Comparison of ENCODE assay signal across 22 mouse cellular contexts in the genomic region with DNA sequence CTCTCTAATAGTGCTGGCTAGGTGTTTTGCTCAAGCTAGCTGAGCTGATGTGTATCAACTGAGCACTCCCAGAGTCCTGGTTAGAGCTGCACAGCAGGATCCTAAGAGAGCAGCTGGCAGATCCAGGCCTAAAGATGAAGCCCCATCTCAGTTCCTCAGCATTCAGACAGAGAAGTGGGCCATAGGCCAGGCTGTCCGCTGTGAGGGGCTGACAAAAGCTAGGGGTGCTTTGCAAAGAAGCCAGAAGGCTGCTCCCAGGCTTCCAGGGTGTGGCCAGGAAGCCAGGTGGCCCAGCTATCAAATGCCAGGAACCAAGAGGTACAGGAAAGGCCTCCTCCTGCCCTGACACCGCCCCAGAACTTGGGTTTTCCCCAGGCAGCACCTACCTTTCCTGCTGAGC.
A peak's percentile ranks its signal among the peaks of the same experiment; 100 is the strongest.
DNase-seq lines count a peak whose midpoint lies in the region; ATAC-seq and TF ChIP-seq lines count a peak whose summit lies in the region.
"Had no signal": no experiment of that assay in that cellular context is flagged by ENCODE, and none has a peak within 500 bp of the region (broad histone marks: within the 10 kb centered on the region; RNA-seq: fewer than 3 reads in every experiment).

No protein-coding gene starts in this region.

- 78% methylated on average over 2 of the region's 2 CpGs for WGBS in midbrain, embryonic 13.5 days

- H3K4me1 ChIP-seq in E14TG2a.4 (replicated peaks; ENCODE audit: low read depth, low read length), result peaks cover 91% of the 10 kb centered on the region
- H3K4me1 ChIP-seq in midbrain, embryonic 13.5 days (replicated peaks), result peaks cover 28% of the 10 kb centered on the region
- H3K4me1 ChIP-seq: kidney, embryonic 15.5 days; lung, embryonic 15.5 days had no signal

- peak; percentile 20 for DNase-seq in cerebellum, adult 9-11 months
- no peak for DNase-seq in cerebellum, adult 8-10 months
- peak; percentile 32 to 76 for DNase-seq in cerebellum, postnatal 10 days
- DNase-seq in thymus, postnatal 36 days, result no peak
- DNase-seq in right cerebral cortex, adult 18-20 months, result no peak
- DNase-seq in thymus, postnatal 0 days (ENCODE audit: low spot score), result no peak
- DNase-seq: adrenal gland, adult 8-10 months; heart, adult 2 months; kidney, postnatal 4 days; layer of hippocampus, adult 9-11 months had no signal

- no peaks in the 10 kb centered on the region for H3K9me3 ChIP-seq in E14TG2a.4 (ENCODE audit: low read length)
- H3K9me3 ChIP-seq in midbrain, embryonic 13.5 days, result no peaks in the 10 kb centered on the region
- H3K9me3 ChIP-seq: kidney, embryonic 15.5 days; limb, embryonic 13.5 days; lung, embryonic 15.5 days; midbrain, embryonic 12.5 days had no signal

- H3K27me3 ChIP-seq in E14TG2a.4 (ENCODE audit: insufficient read depth, low read length), result no peaks in the 10 kb centered on the region
- 0 out of 2 replicates have a peak, but pooled peaks cover 4% of the 10 kb centered on the region for H3K27me3 ChIP-seq in midbrain, embryonic 13.5 days
- H3K27me3 ChIP-seq: CH12.LX; kidney, embryonic 15.5 days; lung, embryonic 15.5 days; midbrain, embryonic 12.5 days had no signal

- TF ChIP-seq CTCF in E14TG2a.4 (conservative IDR thresholded peaks at IDR 0.05; ENCODE audit: low read length), result no peak

- no peak overlapping the region for H3K4me2 ChIP-seq in midbrain, embryonic 13.5 days (replicated peaks)
- H3K4me2 ChIP-seq: kidney, embryonic 15.5 days; limb, embryonic 13.5 days; lung, embryonic 15.5 days; midbrain, embryonic 12.5 days had no signal

- H3K4me3 ChIP-seq in E14TG2a.4 (replicated peaks; ENCODE audit: low read length), result peak overlapping the region; percentile 55
- H3K4me3 ChIP-seq in midbrain, embryonic 13.5 days (replicated peaks), result no peak overlapping the region
- H3K4me3 ChIP-seq: heart, adult 2 months; kidney, embryonic 15.5 days; left cerebral cortex, adult 2 months; limb, embryonic 13.5 days; lung, embryonic 15.5 days; midbrain, embryonic 12.5 days had no signal

- no peak overlapping the region; the same call in 1 of the 2 replicates for H3K9ac ChIP-seq in midbrain, embryonic 13.5 days (replicated peaks)
- H3K9ac ChIP-seq: kidney, embryonic 15.5 days; limb, embryonic 13.5 days; liver, embryonic 14.5 days; lung, embryonic 15.5 days; midbrain, embryonic 12.5 days had no signal

- ATAC-seq in midbrain, embryonic 13.5 days, result no peak
- ATAC-seq: intestine, postnatal 0 days had no signal

- H3K27ac ChIP-seq in midbrain, embryonic 13.5 days, result peak overlapping the region; percentile 32; the same call in 1 of the 2 replicates
- H3K27ac ChIP-seq: heart, adult 2 months; kidney, embryonic 15.5 days; left cerebral cortex, adult 2 months; limb, embryonic 13.5 days; liver, embryonic 14.5 days; lung, embryonic 15.5 days; macrophage; midbrain, embryonic 12.5 days; stomach, postnatal 0 days had no signal

- H3K36me3 ChIP-seq in E14TG2a.4 (ENCODE audit: insufficient read depth, low read length), result peaks cover 13% of the 10 kb centered on the region; the same call in 1 of the 2 replicates
- H3K36me3 ChIP-seq in midbrain, embryonic 13.5 days, result no peaks in the 10 kb centered on the region
- H3K36me3 ChIP-seq: kidney, embryonic 15.5 days; limb, embryonic 13.5 days; lung, embryonic 15.5 days; midbrain, embryonic 12.5 days had no signal

Comparison
In these comparisons a context has a peak if more than half of its experiments do, and no peak if none do; other contexts are left out.
1. DNase-seq: peak in cerebellum, adult 9-11 months (single experiment) and cerebellum, postnatal 10 days (2 of 2); none in cerebellum, adult 8-10 months (single experiment), thymus, postnatal 36 days (0 of 2), right cerebral cortex, adult 18-20 months (single experiment) and thymus, postnatal 0 days (single experiment).